Mouse (Mus musculus) neural tube, embryonic 10.5 days (tissue): ENCODE measurements around the gene Milr1.
"Not testable (repeated sequence)": the region's sequence is repeated elsewhere in the genome, so short reads cannot be mapped to it uniquely, and the experiment has no call there.

ENCODE experiments used
- DNase-seq: peaks from one replicate; pipeline ENCODE4 v3.0.0-alpha.2; 2017; ENCODE audit warnings: low spot score; ENCODE audit errors: extremely low spot score

Gene Milr1

GRCm38 (mm10) chr11:106802069-106802627 lies 51.1 kb downstream of the Milr1 start:
- no peak for DNase-seq

GRCm38 (mm10) chr11:106807442-106807841 lies 56.4 kb downstream of the Milr1 start:
- DNase-seq: not testable (repeated sequence)

GRCm38 (mm10) chr11:106812410-106813136 lies 61.5 kb downstream of the Milr1 start:
- no peak for DNase-seq

- no peak for DNase-seq
Observed at GRCm38 (mm10) chr11:106814601-106815320, 63.7 kb downstream of the Milr1 start.

GRCm38 (mm10) chr11:106815331-106815730 lies 64.3 kb downstream of the Milr1 start:
- DNase-seq: no peak

GRCm38 (mm10) chr11:106815761-106816160 lies 64.7 kb downstream of the Milr1 start:
- no peak for DNase-seq

GRCm38 (mm10) chr11:106816316-106816715 lies 65.3 kb downstream of the Milr1 start:
- no peak for DNase-seq

GRCm38 (mm10) chr11:106817156-106817555 lies 66.1 kb downstream of the Milr1 start:
- DNase-seq: no peak

- no peak for DNase-seq
Observed at GRCm38 (mm10) chr11:106817808-106818207, 66.8 kb downstream of the Milr1 start.

- DNase-seq: no peak
Observed at GRCm38 (mm10) chr11:106818341-106818740, 67.3 kb downstream of the Milr1 start.
